Mouse (Mus musculus) forebrain, embryonic 12.5 days (tissue): ENCODE measurements around the gene Rasgef1b. TPM values are rescaled to one million over a fixed set of nuclear protein-coding genes. Genes with fewer than 3 reads are reported as not detected.

ENCODE experiments used
- ATAC-seq: fragments of 200-750 bp; cut with Nextera tagmentation; 2 replicates; pipeline ENCODE4 v1.8.0; 2017; ENCODE audit warnings: moderate TSS enrichment; ENCODE audit not compliant: low FRiP score
- H3K27ac ChIP-seq: fragments of 300-500 bp; sonication (generic); 2 replicates; pipeline ENCODE4 v1.5.1; 2016; ENCODE audit warnings: mild to moderate bottlenecking
- H3K27me3 ChIP-seq: fragments of 300-500 bp; sonication (generic); 2 replicates; pipeline ENCODE4 v1.6.1; 2016; ENCODE audit warnings: mild to moderate bottlenecking
- H3K36me3 ChIP-seq: fragments of 300-500 bp; sonication (generic); replicated peaks from 2 replicates; pipeline ENCODE4 v1.6.1; 2016; ENCODE audit warnings: mild to moderate bottlenecking
- H3K4me1 ChIP-seq: fragments of 300-500 bp; sonication (generic); 2 replicates; pipeline ENCODE4 v1.6.1; 2016
- H3K4me2 ChIP-seq: fragments of 300-500 bp; sonication (generic); 2 replicates; pipeline ENCODE4 v1.6.1; 2016; ENCODE audit warnings: mild to moderate bottlenecking, moderate library complexity
- H3K4me3 ChIP-seq: fragments of 300-500 bp; sonication (generic); replicated peaks from 2 replicates; pipeline ENCODE4 v1.5.1; 2016; ENCODE audit warnings: mild to moderate bottlenecking
- H3K9ac ChIP-seq: fragments of 300-500 bp; sonication (generic); 2 replicates; pipeline ENCODE4 v1.6.1; 2016; ENCODE audit warnings: mild to moderate bottlenecking
- H3K9me3 ChIP-seq: fragments of 300-500 bp; sonication (generic); 2 replicates; pipeline ENCODE4 v1.6.1; 2016
- WGBS: fragments of 180-500 bp; shearing (Covaris S2); methylation state at CpG from one replicate; pipeline ENCODE4 v1.1.7; 2016; 5-methylcytosine and 5-hydroxymethylcytosine counted together
- polyA plus RNA-seq: library from polyadenylated mRNA; unstranded; fragments of >200 nt; fragmentation: Nextera tagmentation; extraction: Ambion mirVana; gene quantifications from 2 replicates; pipeline ENCODE4 v1.2.1, GENCODE M21; 2016

The Rasgef1b gene
- polyA plus RNA-seq, 1 experiment from 2014 or later = 36.6 TPM

DNA sequence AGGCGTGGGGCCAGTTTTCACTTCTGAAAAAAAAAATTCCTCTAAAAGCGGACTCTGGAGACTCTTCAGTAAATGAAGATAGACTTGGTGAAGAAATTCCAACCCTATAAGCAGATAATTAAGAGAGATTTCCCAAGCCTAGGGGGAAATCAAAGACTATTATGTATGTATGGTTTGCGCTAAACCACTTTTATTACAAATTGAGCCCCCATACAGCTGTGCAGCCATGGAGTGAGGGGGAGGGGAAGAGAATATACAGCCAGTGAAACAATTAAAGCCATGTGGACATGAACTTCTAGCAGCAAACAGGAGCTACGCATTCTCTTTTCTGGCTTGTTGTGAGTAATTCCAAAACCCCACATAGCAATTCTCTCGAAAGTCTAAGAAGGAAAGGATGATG, 448.3 kb downstream of the Rasgef1b start:
- no peak overlapping the region for H3K4me2 ChIP-seq
- H3K36me3 ChIP-seq = no peaks in the 10 kb centered on the region
- H3K27me3 ChIP-seq = 0 out of 2 replicates have a peak, but pooled peaks cover 8% of the 10 kb centered on the region
- 82% methylated on average over 5 of the region's 5 CpGs for WGBS
- H3K9ac ChIP-seq = no peak overlapping the region
- H3K27ac ChIP-seq = no peak overlapping the region
- H3K4me1 ChIP-seq = peaks cover 12% of the 10 kb centered on the region; the same call in 1 of the 2 replicates
- ATAC-seq = no peak
- H3K9me3 ChIP-seq = no peaks in the 10 kb centered on the region
- no peak overlapping the region for H3K4me3 ChIP-seq

DNA sequence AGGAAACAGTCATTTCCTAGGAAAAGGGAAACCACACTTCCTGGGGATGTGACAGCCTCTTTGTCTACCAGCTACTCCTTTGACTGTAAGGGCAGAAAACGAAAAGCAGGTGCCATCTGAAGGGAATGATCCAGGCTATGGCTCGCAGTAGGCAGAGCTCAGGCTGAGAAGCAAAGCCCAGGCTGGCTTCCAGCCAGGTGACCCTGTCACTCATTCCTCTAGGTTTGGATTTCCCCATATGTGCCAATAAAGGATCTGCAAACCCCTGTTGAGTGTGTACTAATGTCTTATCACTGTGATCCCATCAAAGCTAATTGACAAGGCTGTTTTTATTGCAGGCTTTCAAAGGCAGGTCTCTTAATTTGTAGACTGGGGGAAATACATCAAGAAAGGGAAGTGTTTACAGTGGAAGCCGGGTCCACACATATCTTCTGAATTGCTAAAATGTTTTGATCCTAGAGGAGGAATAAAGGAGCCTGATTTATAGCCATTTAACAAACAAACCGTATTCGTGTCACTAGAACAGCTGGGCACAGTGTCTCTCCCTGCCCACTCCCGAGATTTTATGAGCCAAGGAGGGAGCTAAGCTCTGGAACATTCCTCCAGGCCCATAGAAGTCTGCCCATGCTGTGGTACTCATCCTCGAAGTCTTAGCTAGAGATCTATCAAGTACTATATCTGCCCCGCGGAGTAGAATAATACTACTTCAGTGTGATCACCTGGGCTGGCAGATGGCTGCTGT, 449.7 kb downstream of the Rasgef1b start:
- peak; percentile 49; the same call in 1 of the 2 replicates for ATAC-seq
- WGBS = 60% methylated on average over 9 of the region's 9 CpGs

DNA sequence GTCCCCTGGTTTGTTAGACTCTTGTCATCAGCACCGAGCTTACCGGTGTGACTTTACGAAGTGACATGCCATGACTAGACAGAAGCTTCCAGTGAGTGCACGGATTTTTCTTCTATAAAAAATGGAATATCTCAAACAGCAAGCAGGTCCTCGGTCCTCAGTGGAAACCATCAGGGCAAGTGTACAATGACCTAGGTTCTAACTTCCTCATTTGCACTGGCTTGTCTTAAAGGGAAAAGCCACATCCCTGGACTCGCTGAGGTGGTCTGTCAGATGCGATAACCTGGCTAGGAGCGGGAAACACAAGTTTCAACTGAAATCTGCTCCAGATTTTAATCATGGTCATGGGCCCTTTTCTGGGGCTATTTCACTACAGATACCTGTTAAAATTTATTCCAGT, 450.5 kb downstream of the Rasgef1b start:
- Histone ChIP-seq H3K36me3 (no peaks in the 10 kb centered on the region), H3K9me3 (no peaks in the 10 kb centered on the region), H3K4me1 (peaks cover 30% of the 10 kb centered on the region), H3K27me3 (0 out of 2 replicates have a peak, but pooled peaks cover 8% of the 10 kb centered on the region), H3K4me3 (no peak overlapping the region), H3K9ac (no peak overlapping the region), H3K4me2 (no peak overlapping the region), H3K27ac (no peak overlapping the region)
- ATAC-seq = no peak
- 97% methylated on average over 8 of the region's 8 CpGs for WGBS

More for the DNA sequence above, 449.7 kb downstream of the Rasgef1b start:
- H3K9ac ChIP-seq = no peak overlapping the region
- no peaks in the 10 kb centered on the region for H3K9me3 ChIP-seq
- no peak overlapping the region for H3K4me3 ChIP-seq
- H3K27ac ChIP-seq = peak overlapping the region; percentile 50; the same call in 1 of the 2 replicates
- H3K36me3 ChIP-seq = no peaks in the 10 kb centered on the region
- H3K27me3 ChIP-seq = 0 out of 2 replicates have a peak, but pooled peaks cover 8% of the 10 kb centered on the region
- peaks cover 22% of the 10 kb centered on the region for H3K4me1 ChIP-seq
- no peak overlapping the region for H3K4me2 ChIP-seq

DNA sequence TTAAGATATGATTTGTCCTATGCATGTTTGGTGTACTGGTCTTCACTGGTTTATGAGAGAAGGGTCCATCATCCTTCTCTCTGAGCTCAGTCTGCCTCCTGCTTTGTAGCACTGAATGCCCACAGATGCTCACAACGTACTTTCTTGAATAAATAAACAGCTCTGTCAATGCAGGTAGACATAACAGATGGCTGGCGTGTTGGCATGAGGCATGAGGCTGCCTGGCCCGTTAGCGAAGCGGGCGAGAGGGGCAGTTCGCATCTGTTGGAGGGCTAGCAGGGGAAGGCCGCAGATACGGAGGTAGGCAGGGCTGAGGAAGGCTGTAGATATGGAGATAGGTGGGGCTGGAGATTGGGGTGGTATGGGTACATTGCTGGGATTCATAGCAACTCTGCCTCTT, 451.3 kb downstream of the Rasgef1b start:
- H3K9ac ChIP-seq = no peak overlapping the region
- no peak overlapping the region for H3K4me3 ChIP-seq
- H3K36me3 ChIP-seq = no peaks in the 10 kb centered on the region
- H3K27ac ChIP-seq = no peak overlapping the region
- H3K27me3 ChIP-seq = 0 out of 2 replicates have a peak, but pooled peaks cover 8% of the 10 kb centered on the region
- H3K9me3 ChIP-seq = no peaks in the 10 kb centered on the region
- WGBS = 85% methylated on average over 9 of the region's 9 CpGs
- ATAC-seq = no peak
- peaks cover 31% of the 10 kb centered on the region for H3K4me1 ChIP-seq
- no peak overlapping the region for H3K4me2 ChIP-seq

DNA sequence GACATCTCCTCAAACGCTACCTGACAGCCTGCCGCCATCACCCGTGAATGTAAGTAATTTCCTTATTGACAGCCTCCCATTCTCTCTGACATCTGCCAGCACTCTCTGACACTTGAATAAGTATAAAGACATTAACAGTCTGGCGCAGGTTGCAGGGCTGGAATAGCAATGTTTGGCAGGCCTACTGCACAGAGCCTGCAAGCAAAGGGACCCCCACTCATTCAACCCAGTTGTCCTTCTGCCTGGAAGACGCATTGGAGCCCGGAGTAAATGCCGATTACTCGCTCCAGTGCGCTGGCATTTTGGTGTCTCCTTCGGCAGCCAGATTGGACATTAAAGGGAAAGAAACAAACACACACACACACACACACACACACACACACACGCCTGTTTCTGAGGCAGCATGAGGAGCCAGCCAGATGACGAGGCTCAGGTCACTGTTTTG, 454.7 kb downstream of the Rasgef1b start:
- Histone ChIP-seq H3K4me3 (no peak overlapping the region), H3K27ac (peak overlapping the region; percentile 77), H3K9me3 (no peaks in the 10 kb centered on the region), H3K4me2 (peak overlapping the region; percentile 35; the same call in 1 of the 2 replicates), H3K36me3 (no peaks in the 10 kb centered on the region), H3K9ac (no peak overlapping the region), H3K27me3 (peaks cover 3% of the 10 kb centered on the region; the same call in 1 of the 2 replicates), H3K4me1 (peaks cover 22% of the 10 kb centered on the region)
- WGBS = 22% methylated on average over 12 of the region's 12 CpGs
- ATAC-seq = peak; percentile 93

DNA sequence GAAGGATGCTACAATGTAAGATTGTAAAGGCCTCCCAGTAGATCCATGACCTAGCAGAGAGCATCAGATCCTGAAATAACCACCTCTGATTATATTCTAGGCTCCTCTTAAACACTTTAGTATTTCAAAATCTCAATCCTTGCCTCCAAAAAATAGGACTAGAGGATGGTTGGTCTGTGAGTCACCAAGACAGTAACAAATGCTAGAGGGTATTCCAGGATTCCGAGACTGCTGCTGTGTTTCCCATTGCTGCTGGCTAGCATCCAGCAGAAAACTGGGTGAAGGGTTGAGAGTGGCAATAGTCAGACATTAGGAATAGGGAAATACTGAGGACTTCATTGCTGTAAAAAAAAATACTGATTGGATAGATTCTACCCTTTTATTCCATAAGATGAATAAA, 457.3 kb downstream of the Rasgef1b start:
- Histone ChIP-seq H3K9me3 (no peaks in the 10 kb centered on the region), H3K4me3 (no peak overlapping the region), H3K27me3 (peaks cover 6% of the 10 kb centered on the region; the same call in 1 of the 2 replicates), H3K4me2 (no peak overlapping the region), H3K4me1 (peaks cover 19% of the 10 kb centered on the region), H3K9ac (no peak overlapping the region), H3K27ac (no peak overlapping the region), H3K36me3 (no peaks in the 10 kb centered on the region)
- 90% methylated on average over 1 of the region's 1 CpGs for WGBS
- no peak for ATAC-seq

DNA sequence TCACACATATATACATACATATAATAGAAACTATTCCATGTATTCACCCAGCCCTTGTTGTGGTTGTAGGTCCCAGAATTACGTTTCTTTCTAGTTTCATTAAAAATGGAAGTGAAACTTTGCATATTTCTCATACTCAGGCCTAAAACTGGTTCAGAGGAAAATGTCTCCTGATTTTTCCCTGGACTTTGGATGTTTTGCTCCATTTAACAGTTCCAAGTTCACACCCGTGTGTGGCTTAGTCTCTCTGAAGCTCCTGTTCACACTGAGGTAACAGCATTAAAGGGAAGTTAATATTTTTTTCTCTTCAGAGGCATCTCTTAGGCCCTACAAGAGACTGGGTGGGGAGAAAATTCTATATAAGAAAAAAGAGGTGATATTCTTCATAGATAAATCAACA, 459.7 kb downstream of the Rasgef1b start:
- 82% methylated on average over 2 of the region's 2 CpGs for WGBS
- Histone ChIP-seq H3K4me3 (no peak overlapping the region), H3K27ac (no peak overlapping the region), H3K36me3 (no peaks in the 10 kb centered on the region), H3K4me1 (peaks cover 9% of the 10 kb centered on the region), H3K9me3 (no peaks in the 10 kb centered on the region), H3K9ac (no peak overlapping the region), H3K27me3 (peaks cover 6% of the 10 kb centered on the region; the same call in 1 of the 2 replicates), H3K4me2 (no peak overlapping the region)
- no peak for ATAC-seq

DNA sequence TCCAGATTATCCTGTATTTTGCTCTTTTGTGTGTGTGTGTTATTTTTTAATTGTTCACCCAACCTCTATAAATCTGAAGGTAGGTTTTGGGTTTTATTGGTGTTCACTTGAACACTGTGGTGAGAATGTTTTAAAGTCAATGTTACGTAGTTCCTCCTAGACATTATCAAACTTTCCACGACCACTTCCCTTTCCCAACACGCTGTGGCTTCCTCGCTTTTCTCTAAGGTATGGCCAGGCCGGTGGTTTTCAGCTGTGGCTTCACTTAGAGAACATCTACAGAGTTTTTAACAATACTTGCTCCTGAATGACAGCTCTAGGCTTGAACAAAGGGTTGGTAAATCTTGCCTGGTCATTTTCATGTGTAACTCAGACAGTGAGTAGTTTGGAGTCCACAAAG, 461.5 kb downstream of the Rasgef1b start:
- 88% methylated on average over 5 of the region's 5 CpGs for WGBS
- Histone ChIP-seq H3K4me3 (no peak overlapping the region), H3K4me1 (no peaks in the 10 kb centered on the region), H3K4me2 (no peak overlapping the region), H3K27ac (no peak overlapping the region), H3K9me3 (no peaks in the 10 kb centered on the region), H3K9ac (no peak overlapping the region), H3K27me3 (peaks cover 4% of the 10 kb centered on the region; the same call in 1 of the 2 replicates), H3K36me3 (no peaks in the 10 kb centered on the region)
- ATAC-seq = no peak

DNA sequence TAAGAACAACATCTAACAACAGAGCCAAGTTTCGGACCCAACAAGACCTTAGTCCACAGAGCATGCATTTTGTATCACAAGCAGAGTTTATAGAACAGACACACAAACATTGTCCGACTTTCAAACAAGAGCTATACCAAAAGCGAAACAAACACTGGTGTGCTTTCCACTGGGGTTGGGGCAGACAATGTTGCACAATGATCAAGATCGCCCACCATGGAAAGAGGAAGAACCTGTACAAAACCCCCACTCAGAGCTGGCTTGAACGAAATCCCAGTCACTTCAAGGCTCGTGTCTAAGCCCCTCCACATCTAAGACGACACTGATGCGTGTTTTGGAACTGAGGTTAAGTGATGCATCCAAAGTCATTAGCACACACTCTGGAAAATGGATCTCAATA, 462.6 kb downstream of the Rasgef1b start:
- 89% methylated on average over 8 of the region's 8 CpGs for WGBS
- Histone ChIP-seq H3K9ac (no peak overlapping the region), H3K27me3 (0 out of 2 replicates have a peak, but pooled peaks cover 2% of the 10 kb centered on the region), H3K4me2 (no peak overlapping the region), H3K9me3 (no peaks in the 10 kb centered on the region), H3K4me1 (no peaks in the 10 kb centered on the region), H3K4me3 (no peak overlapping the region), H3K27ac (no peak overlapping the region), H3K36me3 (no peaks in the 10 kb centered on the region)
- no peak for ATAC-seq

DNA sequence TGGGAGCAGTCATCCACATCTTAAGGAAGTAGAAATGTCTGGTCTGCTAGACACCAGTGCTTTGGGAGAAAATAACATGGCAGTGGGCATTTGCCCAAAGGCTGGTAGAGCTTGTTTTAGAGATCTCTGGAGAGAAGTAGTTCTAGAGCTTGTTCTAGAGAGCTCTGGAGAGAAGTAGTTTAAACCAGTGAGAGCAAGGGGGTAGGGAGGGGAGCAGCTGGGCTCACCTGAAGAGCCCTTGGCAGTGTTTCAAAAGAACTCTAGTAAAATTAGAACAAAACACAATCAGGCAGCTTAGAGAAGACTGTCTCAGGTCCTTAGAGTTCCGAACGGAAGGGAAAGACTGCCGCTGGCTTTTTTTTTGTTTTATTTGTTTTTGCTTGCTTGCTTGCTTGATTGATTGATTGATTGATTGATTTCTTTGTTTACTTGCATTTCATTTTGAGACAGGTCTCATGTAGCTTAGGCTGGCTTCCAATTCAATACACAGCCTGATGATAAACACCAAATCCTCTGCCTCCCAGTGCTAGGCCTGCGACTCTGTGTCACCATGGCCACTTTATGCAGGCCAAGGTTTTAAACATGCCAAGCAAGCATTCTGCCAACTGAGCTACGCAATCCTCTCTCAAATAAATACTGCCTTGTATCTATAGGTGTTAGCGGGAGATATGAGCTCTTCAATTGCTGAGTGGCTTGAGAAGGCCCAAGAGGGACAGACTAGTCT, 466.5 kb downstream of the Rasgef1b start:
- no peak for ATAC-seq
- H3K9me3 ChIP-seq = no peaks in the 10 kb centered on the region
- H3K4me2 ChIP-seq = no peak overlapping the region
- H3K4me1 ChIP-seq = no peaks in the 10 kb centered on the region
- no peak overlapping the region for H3K4me3 ChIP-seq
- H3K27ac ChIP-seq = no peak overlapping the region
- 0 out of 2 replicates have a peak, but pooled peaks cover 8% of the 10 kb centered on the region for H3K27me3 ChIP-seq
- 71% methylated on average over 6 of the region's 6 CpGs for WGBS
- no peaks in the 10 kb centered on the region for H3K36me3 ChIP-seq
- H3K9ac ChIP-seq = no peak overlapping the region

DNA sequence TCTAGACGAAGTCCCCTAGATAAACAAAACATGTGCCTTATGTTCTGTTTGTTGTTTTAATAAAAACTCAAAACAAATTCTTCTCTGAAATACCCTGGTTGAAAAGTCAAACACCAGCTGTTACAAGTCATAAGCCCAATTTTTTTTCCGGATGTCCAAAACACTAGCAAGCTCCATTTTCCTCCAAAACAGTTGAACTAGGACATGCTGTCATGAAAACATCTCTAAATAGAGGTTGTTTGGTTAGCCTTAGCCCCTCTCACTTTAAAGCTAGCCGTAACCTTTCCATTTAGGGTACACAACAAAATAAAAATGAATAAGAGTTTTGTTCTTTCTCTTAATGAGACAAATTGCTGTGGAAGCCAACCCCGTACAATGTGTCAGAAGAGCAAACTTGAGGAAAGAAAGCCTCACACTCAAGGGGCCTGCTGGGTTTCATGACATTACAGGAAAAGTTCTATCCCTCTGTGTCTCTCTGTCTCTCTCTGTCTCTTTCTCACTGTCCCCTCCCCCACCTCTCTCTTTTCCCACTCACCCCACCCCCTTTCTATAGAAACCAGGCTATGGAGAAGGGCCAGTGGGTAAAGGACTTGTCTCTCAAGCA, 467.6 kb downstream of the Rasgef1b start:
- Histone ChIP-seq H3K4me3 (no peak overlapping the region), H3K27ac (no peak overlapping the region), H3K9ac (no peak overlapping the region), H3K4me1 (no peaks in the 10 kb centered on the region), H3K27me3 (0 out of 2 replicates have a peak, but pooled peaks cover 5% of the 10 kb centered on the region), H3K9me3 (no peaks in the 10 kb centered on the region), H3K36me3 (no peaks in the 10 kb centered on the region), H3K4me2 (no peak overlapping the region)
- WGBS = 83% methylated on average over 4 of the region's 4 CpGs
- ATAC-seq = no peak

DNA sequence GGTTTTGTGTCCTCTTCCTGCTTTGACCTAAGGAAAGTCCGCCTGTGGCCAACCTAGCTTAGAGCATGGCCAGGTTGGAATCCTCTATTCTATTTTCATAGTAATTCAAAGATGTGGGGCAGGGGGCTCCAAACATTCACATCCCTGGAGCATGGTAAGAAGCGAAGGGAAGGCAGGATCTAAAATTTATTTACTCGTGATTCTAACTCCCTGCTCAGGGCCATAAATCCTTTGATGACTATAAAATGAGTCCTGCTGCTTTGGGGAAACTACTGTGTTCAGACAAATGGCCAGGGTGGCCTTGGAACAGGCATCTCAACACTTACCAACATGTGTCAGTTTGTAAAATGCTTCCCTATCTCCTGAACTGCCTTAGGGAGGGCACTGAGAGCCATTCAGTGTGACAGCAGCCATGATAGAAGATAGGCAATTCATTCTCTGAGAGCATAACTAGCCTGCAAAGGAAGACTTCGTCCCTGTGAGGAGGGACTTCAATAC, 470.8 kb downstream of the Rasgef1b start:
- H3K4me3 ChIP-seq = no peak overlapping the region
- H3K4me1 ChIP-seq = no peaks in the 10 kb centered on the region; the same call in 1 of the 2 replicates
- no peak overlapping the region for H3K9ac ChIP-seq
- H3K27me3 ChIP-seq = peaks cover 10% of the 10 kb centered on the region; the same call in 1 of the 2 replicates
- H3K27ac ChIP-seq = no peak overlapping the region
- H3K36me3 ChIP-seq = no peaks in the 10 kb centered on the region
- no peak overlapping the region for H3K4me2 ChIP-seq
- no peaks in the 10 kb centered on the region for H3K9me3 ChIP-seq
- WGBS = 81% methylated on average over 4 of the region's 4 CpGs
- ATAC-seq = no peak
